Mouse (Mus musculus): ENCODE measurements around the gene Cdk1.
"Not testable (repeated sequence)": the region's sequence is repeated elsewhere in the genome, so short reads cannot be mapped to it uniquely, and the experiment has no call there.

The Cdk1 gene

DNA sequence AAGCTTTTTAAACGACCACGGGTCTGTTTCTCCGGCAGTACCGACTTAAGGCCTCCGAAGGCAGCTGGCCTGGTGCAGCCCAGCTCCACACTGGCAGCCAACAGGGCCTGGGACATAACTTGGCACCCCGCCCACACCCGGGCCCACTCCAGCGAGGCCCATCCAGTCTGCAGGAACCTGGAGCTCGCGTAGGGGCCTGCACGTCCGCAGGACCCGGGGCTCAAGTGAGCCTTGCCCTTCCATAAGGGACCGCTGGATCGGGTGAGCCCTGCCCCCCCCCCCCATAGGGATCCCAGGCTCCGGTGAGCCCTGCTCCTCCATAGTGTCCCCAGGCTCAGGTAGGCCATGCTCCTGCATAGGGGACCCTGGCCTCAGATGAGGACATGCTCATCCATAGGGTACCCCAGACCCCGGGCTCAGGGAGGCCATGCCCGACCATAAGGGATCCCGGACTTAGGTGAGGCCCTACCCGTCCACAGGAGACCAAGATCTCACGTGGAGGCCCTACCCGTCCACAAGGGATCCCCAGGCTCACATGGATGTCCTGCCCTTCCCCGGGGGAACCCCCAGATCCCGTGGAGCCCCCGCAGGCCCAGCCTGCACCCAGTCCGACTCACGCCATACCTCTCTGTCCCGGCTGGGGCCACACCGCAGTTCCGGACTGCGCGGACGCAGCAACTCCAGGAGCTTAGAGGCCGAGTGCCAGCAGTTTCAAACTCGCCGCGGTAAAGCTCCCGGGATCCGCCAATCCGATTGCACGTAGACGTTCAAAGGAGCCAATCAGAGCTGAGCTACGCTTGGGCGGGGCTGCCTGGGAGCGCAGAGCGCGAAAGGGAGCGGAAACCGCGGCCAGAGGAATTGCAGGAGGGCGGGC lies at the start of gene Cdk1:
Gene Cdk1, minus strand, starts transcription at position 727 of the 874 bp plus-strand sequence.
- DNase-seq: peak; percentile 92

DNA sequence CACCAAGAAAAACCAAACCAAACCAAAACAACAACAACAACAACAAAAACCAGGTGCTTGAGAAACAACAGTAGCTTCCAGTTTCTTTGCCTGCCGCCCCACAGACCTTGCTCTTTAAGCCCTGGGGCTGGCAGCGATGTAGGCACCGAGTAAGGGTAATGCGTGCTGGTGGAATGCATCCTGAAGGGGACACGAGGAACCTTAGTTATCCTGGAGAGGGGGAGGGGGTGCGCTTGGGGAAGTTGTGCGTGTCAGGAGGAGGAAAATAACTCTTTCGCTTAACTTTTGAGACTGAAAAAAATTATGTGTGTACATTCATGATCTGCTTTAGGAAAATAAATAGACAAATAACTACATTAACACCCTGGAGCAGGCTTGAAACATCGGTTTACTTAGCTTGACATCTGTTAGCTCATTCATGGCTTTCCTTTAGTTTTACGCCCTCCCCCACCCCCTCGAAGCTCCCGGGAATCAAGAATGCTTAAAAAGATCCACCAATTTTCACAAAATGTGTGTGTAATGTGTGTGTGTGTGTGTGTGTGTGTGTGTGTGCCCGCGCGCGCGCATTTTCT lies 47.2 kb upstream of the Cdk1 start:
- DNase-seq: no peak

DNA sequence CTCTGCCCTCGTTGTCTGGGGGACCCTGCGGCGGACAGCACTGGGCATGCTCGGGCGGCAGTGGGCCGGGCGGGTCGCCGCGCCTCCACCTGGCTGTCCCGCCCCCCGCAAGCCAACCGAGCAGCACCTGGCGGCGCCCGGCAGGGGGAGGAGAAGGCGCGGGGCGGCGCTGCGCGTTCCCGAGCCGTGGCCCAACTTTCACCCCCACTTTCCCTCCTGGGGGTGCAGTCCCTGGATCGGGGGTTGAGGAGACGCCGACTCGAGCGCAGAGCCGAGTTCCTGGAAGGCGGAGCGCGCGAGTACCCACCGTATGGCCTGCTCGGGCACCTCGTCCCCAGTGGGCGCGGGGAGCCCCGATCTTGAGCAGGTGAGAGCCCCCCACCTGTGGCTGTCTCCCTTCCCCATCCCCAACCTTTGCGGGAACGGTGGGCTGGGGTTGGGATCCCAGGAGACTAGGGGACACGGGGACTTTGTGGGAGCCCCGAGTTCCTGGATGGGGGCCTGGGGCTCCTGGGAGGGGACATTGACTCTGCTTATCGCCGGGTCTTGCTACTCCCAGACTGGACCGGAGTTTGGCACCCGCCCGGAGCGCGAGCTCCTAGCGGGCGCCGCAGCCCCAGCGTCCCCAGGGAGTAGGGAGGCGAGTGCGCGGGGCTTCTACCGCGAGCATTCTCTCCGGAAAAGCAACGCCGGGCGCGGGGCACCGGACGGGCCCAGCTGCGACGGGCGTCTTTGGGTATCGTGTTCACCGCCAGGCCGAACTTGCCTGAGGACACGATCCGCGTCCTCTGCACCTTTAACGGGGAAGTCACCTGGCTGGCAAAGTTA lies 46.2 kb upstream of the Cdk1 start, which contains the start of gene Ank3:
Gene Ank3, plus strand, starts transcription at position 11 of the 828 bp plus-strand sequence.
- peak; percentile 45 for DNase-seq

DNA sequence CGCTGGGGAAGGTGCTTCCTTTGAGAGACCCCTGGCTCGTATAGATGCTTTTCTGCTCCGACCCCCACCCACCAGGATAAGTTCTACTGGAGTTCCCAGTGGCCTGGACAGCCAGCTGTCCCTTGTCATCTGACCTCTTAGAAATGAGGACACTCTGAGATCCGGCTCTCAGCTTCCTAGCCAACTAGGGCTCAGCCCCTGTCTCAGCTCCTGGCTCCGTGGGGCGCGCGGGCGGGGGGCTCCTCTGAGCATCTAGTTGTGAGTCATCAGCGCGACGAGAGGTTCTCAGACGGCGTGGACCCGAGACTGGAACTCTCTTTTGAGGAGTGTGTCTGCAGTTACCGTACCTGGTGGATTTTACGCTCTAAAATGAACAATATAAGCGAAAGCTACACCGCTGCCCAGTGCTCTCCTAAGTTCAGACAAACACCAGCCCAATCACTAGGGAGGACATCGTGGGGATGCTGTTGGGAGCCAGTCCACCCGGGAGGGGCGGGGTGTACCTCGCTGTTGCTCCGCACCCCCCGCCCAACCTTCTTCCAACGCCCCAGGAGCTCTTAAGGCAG lies 45.5 kb upstream of the Cdk1 start:
- DNase-seq: peak; percentile 10

DNA sequence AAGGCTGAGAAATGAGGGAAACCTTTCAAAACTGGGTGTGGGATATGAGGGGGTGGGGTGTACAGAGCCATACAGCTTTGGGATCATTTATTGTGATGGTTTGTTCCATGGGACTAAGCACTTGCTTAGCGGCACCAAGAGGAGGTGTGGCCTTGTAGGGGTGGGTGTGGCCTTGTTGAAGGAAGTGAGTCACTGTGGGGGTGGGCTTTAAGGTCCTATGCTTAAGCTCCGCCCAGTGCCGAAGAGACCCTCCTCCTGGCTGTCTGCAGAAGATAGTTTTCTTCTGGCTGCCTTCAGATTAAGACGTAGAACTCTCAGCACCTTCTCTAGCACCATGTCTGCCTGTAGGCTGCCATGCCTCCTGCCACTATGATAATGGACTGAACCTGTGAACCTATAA lies 36.8 kb upstream of the Cdk1 start:
- DNase-seq: no peak

DNA sequence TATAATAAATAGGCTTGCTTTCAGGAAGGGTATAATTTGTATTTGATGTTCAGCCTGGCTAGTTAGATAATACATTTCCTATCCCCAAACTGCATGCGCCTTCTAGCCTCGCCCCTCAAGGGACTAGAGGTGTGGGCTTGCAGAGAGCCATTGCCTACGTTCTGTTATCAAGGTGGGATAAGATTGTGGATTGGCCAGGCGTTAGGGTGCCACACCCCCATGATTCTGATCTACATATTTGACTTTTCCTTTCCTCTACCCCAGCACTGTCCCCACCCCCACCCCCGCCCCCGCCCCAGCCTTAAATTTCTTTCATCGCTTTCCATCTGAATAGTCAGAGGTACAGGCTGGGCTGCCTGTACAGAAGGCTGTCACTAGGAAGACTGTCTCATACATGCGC lies 34.0 kb upstream of the Cdk1 start:
- DNase-seq: no peak

DNA sequence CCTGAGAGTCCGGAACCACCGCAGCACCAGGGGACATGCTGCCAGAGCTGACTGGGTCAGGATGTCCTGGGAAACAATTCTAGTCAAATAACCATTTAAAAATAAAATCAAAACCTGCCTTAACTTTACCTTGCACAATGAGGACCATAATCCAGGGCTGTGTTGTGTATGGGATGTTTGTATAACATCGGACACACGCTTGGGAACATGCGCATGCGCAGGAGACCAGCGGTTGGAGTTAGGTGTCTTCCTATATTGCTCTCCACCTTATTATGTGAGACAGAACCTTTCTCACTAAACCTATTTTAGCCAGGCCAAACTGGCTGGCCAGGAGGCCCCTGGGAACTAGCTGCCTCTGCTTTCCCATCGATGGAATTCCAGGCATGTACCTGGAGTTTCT lies 32.4 kb upstream of the Cdk1 start:
- no peak for DNase-seq

DNA sequence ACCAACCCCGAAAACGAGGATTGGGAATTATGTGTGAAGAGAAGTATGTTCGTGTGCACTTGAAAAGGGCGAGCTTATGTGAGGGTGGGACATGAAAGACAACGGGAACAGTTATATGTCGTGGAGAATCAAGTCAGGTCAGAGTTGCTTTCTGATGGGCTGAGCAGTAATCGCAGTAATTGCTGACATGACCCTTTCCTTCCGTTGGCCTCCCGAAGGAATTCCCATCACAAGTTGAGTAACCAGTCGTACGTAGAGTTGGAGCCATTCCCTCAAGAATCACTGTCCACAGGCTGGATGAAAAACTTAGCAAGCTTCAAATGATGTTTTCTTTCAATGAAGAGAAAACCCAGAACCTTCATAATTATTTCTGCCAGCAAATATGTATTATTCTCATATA lies 31.9 kb upstream of the Cdk1 start:
- no peak for DNase-seq

DNA sequence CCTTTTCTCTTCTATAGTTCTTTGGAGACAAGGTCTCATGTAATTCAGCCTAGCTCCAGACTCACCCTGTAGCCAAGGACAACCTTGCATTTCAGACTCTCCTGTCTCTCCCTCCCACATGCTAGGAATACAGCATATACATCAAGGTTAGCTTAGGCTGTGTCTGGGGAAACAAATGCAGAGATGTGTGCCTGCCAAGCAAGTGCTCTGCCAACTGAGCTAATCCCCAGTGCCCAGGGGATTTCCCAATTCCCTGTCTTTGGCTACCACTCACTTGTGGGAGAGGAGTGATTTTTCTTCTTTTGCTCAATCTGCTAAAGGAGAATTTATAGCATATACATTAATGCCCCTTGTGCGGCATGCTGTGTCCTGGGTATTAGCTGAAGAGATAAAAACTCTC lies 30.4 kb upstream of the Cdk1 start:
- no peak for DNase-seq

DNA sequence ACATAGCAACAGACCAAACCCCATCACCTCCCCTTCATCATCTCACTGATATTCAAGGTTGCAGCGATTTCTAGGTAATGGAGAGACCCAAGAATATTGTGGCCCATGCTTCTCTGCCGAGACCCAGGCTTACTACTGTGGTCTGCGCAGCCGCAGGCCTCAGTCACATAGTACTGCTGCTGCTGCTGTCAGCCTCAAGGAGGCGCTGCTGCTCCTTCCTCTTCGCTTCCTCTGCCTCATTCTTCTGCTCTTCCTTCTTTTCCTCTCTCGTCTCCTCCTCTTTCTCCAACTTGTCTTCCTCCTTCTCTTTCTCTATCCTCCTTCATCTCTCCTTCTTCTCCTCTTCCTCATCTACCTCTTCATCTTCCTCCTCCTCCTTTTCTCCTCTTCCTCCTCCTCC lies 22.4 kb upstream of the Cdk1 start:
- DNase-seq: peak; percentile 36

DNA sequence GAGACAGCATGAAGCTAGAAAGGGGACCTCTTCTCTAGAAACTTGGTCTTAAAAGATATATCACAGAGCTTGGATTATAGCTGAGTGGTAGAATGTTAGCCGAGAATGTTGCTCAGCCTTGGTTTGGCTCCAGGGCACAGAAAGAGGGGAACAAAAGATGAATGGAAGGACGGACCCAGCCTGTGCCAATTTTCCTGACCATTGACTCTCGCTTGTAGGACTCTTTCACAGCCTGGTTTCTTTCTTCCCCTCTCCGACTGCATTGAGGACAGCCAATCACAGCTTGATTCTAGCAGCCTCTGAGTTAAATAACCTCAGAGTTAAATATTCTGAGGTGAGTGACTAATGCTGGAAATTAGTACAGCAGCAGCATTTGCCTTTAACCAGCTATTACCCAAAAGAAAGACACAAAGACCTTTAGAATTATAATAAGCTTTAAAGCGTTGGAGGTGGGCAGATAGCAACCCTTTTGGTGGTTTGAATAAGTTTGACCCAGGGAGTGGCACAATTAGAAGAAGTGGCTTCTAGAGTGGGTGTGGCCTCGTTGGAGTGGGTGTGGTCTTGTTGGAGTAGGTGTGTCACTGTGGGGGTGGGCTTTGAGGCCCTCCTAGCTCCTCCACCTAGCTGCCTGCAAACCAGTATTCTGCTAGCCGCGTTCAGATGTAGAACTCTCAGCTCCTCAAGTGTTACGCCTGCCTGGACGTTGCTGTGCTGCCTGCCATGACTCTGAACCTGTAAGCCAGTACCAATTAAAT lies 21.2 kb upstream of the Cdk1 start:
- DNase-seq: no peak

DNA sequence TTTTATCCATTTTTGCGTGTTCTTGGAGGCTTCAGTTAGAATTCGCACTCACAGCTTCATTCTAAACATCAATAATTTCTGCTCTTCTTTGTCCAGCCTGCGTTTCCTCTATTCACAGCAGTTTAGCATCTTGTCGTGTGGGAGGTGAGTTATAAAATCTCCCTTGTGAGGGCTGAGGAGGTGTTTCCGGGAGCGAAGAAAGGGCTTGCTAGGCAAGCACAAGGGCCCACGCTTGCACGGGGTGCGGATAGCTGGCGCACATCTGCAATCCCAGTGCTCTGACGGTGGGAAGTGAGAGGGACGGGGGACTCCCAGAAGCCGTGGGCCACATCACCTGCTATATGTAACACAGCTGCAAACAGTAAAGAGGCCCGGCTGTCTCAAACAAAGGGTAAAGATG lies 19.3 kb upstream of the Cdk1 start:
- DNase-seq: no peak

DNA sequence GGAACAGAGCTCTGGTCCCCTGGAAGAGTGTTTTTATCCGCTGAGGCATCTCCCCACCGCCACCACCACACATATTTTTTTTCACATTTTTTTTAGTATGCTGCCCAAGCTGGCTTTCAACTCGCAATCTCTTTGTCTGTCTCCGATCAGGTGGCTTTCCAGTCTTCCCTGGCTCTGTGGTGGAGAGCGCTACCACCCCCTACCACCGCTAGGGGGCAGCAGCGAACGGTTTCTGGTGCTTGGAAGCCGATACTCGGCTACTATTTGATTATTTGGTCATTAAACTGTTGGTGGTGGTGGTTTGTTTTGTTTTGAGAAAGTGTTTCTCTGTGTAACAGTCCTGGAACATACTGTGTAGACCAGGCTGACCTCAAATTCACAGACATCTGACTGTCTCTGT lies 18.7 kb upstream of the Cdk1 start:
- DNase-seq: peak; percentile 56

DNA sequence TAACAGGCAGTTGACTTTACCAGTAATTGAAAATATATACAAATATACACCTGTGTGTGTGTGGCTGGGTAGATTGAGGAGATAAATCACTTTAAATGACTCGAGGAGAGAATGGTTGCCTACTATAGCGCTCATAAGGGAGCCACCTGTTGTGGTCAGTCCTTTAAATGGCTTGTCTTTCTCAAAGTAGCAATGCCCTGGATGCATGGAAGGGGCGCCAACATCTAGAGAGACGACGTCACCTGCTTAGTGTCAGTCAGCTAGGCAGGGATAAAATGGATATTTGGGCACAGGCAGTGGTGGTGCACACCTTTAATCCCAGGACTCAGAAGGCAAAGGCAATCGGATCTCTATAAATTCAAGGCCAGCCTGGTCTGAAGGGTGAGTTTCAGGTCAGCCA lies 16.6 kb upstream of the Cdk1 start:
- DNase-seq: no peak

DNA sequence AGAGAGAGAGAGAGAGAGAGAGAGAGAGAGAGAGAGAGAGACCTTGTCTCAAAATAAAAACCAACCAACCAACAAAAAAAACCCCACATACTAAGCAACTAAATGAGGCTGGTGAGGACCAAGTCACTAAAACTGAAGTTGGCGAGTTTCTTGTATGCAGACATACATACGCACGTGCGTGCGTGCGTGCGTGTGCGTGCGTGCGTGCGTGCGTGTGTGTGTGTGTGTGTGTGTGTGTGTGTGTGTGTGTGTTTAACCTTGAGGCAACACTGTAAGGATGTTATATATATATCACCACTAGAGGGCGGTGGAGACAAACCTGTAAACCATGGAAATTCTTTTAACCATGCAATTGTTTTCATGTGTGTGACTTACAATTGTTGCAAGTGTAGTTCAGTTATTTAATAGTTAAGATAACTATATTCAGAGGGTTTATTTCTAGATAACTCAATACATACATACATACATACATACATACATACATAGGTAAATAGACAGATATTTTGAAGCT lies 14.2 kb upstream of the Cdk1 start:
- DNase-seq: no peak

DNA sequence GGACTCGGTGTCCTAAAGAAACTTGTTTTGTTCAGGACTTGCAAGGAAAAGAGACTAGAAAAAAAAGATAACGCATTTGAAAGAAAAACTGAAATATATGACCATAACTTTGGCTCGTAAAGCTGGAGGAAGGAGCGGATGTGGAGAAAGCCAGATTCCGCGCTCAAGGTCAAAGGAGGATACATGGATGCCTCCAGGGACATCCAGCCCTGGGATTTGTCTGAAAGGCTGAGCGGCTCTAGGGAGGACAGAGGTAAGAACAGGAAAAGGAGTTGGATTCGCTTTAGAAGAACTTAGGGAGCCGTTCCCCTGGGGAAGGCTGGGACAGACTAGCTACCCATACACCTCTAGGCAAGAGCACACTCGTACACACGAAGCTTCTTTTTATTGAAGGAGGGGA lies 13.5 kb upstream of the Cdk1 start:
- DNase-seq: no peak

DNA sequence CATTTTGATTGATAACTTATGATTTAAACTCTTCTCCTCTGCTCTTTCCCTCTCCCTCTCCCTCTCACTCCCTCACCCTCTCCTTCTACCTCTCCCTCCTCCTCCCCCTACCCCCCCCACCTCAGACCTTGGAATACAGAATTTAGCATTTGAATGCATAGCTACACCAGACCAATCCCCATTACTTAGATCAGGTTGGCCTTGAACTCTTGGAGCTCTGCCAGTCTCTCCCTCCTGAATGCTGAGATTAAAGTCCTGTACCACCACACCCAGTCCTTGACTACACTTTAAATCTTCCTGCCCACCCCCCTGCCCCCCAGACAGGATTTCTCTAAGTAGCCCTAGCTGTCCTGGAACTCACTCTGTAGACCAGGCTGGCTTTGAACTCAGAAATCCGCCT lies 6.9 kb upstream of the Cdk1 start:
- DNase-seq: no peak

DNA sequence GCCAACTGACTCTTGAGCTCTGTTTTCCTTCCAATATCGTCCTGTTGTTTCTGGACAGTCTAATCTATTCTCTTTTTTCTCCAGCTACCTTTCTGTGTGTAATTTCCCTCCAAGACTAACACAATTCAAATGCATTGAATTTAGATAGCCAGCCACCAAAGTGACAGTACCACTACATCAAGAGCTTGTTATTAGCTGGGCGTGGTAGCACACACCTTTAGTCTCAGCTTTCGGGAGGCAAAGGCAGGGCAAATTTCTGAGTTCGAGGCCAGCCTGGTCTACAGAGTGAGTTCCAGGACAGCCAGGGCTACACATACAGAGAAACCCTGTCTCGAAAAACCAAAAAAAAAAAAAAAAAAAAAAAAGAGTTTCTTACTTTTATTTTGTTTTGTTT lies 345 bp upstream of the Cdk1 start:
- not testable (repeated sequence) for DNase-seq

DNA sequence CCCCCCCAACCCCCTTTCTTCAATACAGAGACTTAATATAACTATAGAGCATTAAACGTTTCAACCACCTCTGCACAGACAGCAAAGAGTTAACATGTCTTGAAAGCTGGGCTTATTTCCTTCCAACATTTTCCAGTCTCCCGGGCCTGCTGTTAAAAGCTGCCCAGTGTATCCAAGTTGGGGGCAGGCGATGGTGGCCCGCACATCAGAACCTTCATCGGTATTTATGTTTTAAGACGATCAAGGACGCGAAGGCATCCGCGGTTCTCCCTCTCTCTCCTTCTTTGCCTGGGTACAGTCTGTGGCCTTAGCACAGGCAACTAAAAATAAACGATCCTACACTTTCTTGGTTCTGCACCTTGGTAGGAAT lies 911 bp downstream of the Cdk1 start:
- no peak for DNase-seq

DNA sequence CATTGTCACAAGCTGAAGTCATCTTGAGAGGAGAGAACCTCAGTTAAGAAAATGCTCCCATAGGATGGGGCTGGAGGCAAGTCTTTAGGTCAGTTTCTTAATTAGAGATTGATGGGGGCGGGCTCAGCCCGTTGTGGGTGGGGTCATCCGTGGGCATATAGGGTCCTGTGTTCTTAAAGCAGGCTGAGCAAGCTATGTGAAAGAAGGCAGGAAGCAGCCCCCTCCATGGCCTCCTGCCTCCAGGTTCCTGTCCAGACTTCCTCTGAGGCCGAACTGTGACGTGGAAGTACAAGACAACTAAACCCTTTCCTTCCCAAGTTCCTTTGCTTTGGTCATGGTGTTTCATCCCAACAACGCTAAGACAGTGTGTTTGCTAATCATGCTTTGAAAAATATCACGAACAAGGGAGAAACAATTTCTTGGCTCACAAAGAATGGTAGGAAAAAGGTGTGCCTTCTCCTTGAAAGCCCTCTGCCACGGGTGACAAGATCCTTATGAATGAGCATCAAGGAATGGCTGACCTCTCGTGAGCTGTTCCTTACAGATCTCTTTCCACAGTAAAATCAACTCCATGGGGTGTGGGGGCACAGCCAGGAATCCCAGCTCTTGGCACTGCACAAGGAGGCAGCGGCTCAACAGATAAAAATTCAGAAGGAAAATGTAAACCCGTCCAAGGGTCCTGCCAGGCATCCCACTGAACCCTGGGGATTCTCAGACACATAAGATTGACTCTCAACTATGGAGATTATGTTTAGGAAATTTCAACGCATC lies 1.5 kb downstream of the Cdk1 start:
- peak; percentile 19 for DNase-seq

DNA sequence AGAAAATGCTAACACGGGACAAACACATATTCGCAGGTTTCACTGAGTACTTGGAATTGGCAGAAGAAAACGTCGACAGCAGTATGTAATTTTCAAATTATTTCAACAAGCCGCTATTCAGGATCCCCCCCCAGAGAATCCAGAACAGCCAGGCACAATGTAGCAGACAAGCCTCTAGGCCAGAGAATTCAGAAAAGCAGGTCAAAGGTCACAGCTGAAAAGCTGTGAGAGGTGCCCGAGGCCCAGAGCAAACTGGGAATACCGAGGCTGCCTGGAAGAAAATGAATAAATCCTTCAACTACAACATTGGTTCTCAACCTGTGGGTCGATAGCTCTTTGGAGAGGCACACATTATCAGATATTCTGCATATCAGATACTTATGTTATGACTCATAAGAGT lies 4.5 kb downstream of the Cdk1 start:
- DNase-seq: no peak

DNA sequence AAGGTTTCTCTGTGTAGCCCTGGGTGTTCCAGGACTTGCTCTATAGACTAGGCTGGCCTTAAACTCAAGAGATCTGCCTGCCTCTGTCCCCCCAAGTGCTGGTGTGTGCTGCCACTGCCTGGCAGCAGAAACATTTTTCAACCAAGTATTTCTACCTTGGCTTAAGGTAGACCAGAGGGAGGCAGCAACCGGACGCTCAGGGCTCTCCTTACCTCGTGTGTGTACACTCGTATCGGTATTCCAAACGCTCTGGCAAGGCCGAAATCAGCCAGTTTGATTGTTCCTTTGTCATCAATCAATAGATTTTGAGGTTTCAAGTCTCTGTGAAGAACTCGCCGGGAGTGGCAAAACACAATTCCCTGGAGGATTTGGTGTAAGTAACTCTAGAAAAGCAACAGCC lies 10.4 kb downstream of the Cdk1 start:
- DNase-seq: no peak
